Mouse (Mus musculus) erythroblast, embryonic 14.5 days (primary cell): ENCODE measurements around the gene Socs4. TPM values are rescaled to one million over a fixed set of nuclear protein-coding genes. Genes with fewer than 3 reads are reported as not detected.

Experiments used
- H3K27me3 ChIP-seq: 2 replicates; pipeline ENCODE4 v1.6.1; 2012; ENCODE audit warnings: inconsistent platforms; ENCODE audit not compliant: control insufficient read depth
- H3K36me3 ChIP-seq: 2 replicates; pipeline ENCODE4 v1.6.1; 2012; ENCODE audit warnings: mild to moderate bottlenecking, inconsistent platforms; ENCODE audit not compliant: control insufficient read depth
- H3K4me1 ChIP-seq: 2 replicates; pipeline ENCODE4 v1.6.1; 2012; ENCODE audit warnings: inconsistent platforms; ENCODE audit not compliant: control insufficient read depth
- H3K4me3 ChIP-seq: replicated peaks from 2 replicates; pipeline ENCODE3; 2012; ENCODE audit warnings: moderate library complexity, mild to moderate bottlenecking, inconsistent platforms
- H3K9me3 ChIP-seq: 2 replicates; pipeline ENCODE4 v1.6.1; 2012; ENCODE audit warnings: low read length, inconsistent platforms, mixed read lengths; ENCODE audit not compliant: control insufficient read depth
- GATA1 ChIP-seq: IDR thresholded peaks from 2 replicates; pipeline ENCODE4 v1.6.1; 2012; ENCODE audit warnings: low read length, inconsistent platforms, mixed read lengths
- TAL1 ChIP-seq: IDR thresholded peaks from 3 replicates; pipeline ENCODE4 v1.6.1; 2012; ENCODE audit warnings: low read length, inconsistent platforms, mixed read lengths
- polyA plus RNA-seq: library from polyadenylated mRNA; stranded (reverse); fragments of >175 nt; gene quantifications from 2 replicates; pipeline ENCODE4 v1.2.3, GENCODE M21; 2012

Socs4 gene
- polyA plus RNA-seq, 1 experiment, result 0.18 TPM

GRCm38 (mm10) chr14:47325965-47326761 is 49.4 kb downstream of the Socs4 start:
- peaks cover 29% of the 10 kb centered on the region for H3K36me3 ChIP-seq
- no peaks in the 10 kb centered on the region for H3K27me3 ChIP-seq
- H3K9me3 ChIP-seq, result no peaks in the 10 kb centered on the region
- peaks cover 40% of the 10 kb centered on the region for H3K4me1 ChIP-seq
- H3K4me3 ChIP-seq, result no peak overlapping the region
- no peak for TF ChIP-seq GATA1
- no peak for TF ChIP-seq TAL1

GRCm38 (mm10) chr14:47327347-47327746 is 50.6 kb downstream of the Socs4 start:
- Histone ChIP-seq H3K9me3 (no peaks in the 10 kb centered on the region), H3K4me3 (no peak overlapping the region), H3K27me3 (no peaks in the 10 kb centered on the region), H3K36me3 (peaks cover 27% of the 10 kb centered on the region), H3K4me1 (peaks cover 37% of the 10 kb centered on the region)
- TF ChIP-seq TAL1, result no peak
- no peak for TF ChIP-seq GATA1

GRCm38 (mm10) chr14:47331920-47332319 is 55.2 kb downstream of the Socs4 start:
- Histone ChIP-seq H3K36me3 (no peaks in the 10 kb centered on the region), H3K4me3 (no peak overlapping the region), H3K9me3 (no peaks in the 10 kb centered on the region), H3K4me1 (peaks cover 11% of the 10 kb centered on the region), H3K27me3 (no peaks in the 10 kb centered on the region)
- TF ChIP-seq GATA1 (no peak), TAL1 (no peak)

- no peaks in the 10 kb centered on the region; the same call in 1 of the 2 replicates for H3K4me1 ChIP-seq
- TF ChIP-seq GATA1, result no peak
- no peak for TF ChIP-seq TAL1
- no peak overlapping the region for H3K4me3 ChIP-seq
- no peaks in the 10 kb centered on the region for H3K36me3 ChIP-seq
- H3K9me3 ChIP-seq, result no peaks in the 10 kb centered on the region
- no peaks in the 10 kb centered on the region for H3K27me3 ChIP-seq
These were observed 58.1 kb downstream of the Socs4 start for GRCm38 (mm10) chr14:47334819-47335218.

- Histone ChIP-seq H3K4me1 (peaks cover 2% of the 10 kb centered on the region), H3K36me3 (no peaks in the 10 kb centered on the region), H3K9me3 (no peaks in the 10 kb centered on the region), H3K27me3 (no peaks in the 10 kb centered on the region), H3K4me3 (no peak overlapping the region)
- no peak for TF ChIP-seq TAL1
- TF ChIP-seq GATA1, result no peak
These were observed 58.6 kb downstream of the Socs4 start for GRCm38 (mm10) chr14:47335300-47335699.

- H3K4me1 ChIP-seq, result peaks cover 7% of the 10 kb centered on the region
- no peak overlapping the region for H3K4me3 ChIP-seq
- no peaks in the 10 kb centered on the region for H3K9me3 ChIP-seq
- no peaks in the 10 kb centered on the region for H3K27me3 ChIP-seq
- TF ChIP-seq TAL1, result no peak
- no peak for TF ChIP-seq GATA1
- H3K36me3 ChIP-seq, result no peaks in the 10 kb centered on the region
These were observed 63.6 kb downstream of the Socs4 start for GRCm38 (mm10) chr14:47340231-47340925.

GRCm38 (mm10) chr14:47341811-47342291 is 65.1 kb downstream of the Socs4 start:
- H3K4me3 ChIP-seq, result no peak overlapping the region
- no peak for TF ChIP-seq TAL1
- TF ChIP-seq GATA1, result no peak
- H3K9me3 ChIP-seq, result no peaks in the 10 kb centered on the region
- peaks cover 12% of the 10 kb centered on the region for H3K4me1 ChIP-seq
- H3K27me3 ChIP-seq, result no peaks in the 10 kb centered on the region
- H3K36me3 ChIP-seq, result no peaks in the 10 kb centered on the region

Other genes starting within 250 kb of the Socs4 start
- 2.3 and 2.4 TPM in 2 replicates for gene Gch1, start 87.5 kb upstream of the Socs4 start, polyA plus RNA-seq
- gene Wdhd1, start 74 bp upstream of the Socs4 start, polyA plus RNA-seq, result 1.1 and 1.5 TPM in 2 replicates
- gene Mapk1ip1l, start 21.3 kb downstream of the Socs4 start, polyA plus RNA-seq, result 6.5 and 10.4 TPM in 2 replicates
- gene Lgals3, start 90.8 kb downstream of the Socs4 start, polyA plus RNA-seq, result 1.9 and 3.3 TPM in 2 replicates
- gene Dlgap5, start 141.5 kb downstream of the Socs4 start, polyA plus RNA-seq, result 2.1 and 4.9 TPM in 2 replicates
- 5.5 and 7.0 TPM in 2 replicates for gene Fbxo34, start 173.5 kb downstream of the Socs4 start, polyA plus RNA-seq